Mouse (Mus musculus): ENCODE measurements around the gene Zfp12. TPM values are rescaled to one million over a fixed set of nuclear protein-coding genes. Genes with fewer than 3 reads are reported as not detected.

The Zfp12 gene
- total RNA-seq, 2 experiments from 2014 or later: 7.0 to 8.6 TPM

DNA sequence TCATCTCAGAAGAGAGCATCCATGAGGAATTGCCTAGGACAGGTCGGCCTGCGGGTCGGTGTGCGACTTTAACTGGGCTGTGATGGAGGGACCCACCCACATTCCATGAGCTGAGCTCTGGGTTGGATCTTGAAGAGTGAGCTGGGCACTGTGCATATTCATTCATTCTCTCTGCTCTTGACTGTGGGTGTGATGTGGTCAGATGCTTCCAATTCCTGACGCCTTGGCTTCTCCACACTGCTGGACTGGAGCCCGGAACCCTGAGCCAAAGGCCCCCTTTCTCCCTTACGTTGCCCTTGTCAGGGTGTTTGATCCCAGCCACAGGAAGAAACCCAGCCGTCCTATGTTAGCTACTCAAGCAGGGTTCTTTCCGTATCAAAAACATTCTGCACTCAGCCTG is 63.0 kb downstream of the Zfp12 start:
- intact Hi-C loops (cut with DNase I; ENCODE audit: low total_unique reads): no loop called here
- no peak for DNase-seq

DNA sequence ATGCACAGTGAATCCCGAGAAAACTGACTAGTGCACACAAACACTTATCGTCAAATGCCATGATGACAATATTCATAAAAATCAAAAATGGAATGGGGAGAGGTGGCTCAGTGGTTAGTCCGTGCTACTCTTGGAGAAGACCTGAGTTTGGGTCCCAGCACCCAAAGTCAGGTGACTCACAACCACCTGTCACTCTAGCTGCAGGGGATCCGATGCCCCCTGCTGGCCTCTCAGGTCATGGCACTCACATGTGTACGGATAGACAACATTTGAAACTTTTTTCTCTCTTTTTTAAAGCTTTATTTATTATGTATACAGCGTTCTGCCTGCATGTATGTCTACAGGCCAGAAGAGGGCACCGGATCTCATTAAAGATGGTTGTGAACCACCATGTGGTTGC is 63.4 kb downstream of the Zfp12 start:
- DNase-seq: no peak
- intact Hi-C loops (cut with DNase I; ENCODE audit: low total_unique reads): no loop called here

Other genes with a start within 250 kb of the Zfp12 start
- 10 to 100 TPM; 16.6 to 19.0 TPM for gene Rnf216, start 122.2 kb upstream of the Zfp12 start, total RNA-seq (2021)
- not detected for gene Olfr718-ps1, start 87.6 kb upstream of the Zfp12 start, total RNA-seq (2021)
- 1 to 10 TPM; 4.3 to 4.5 TPM for gene Rbak, start 54.4 kb upstream of the Zfp12 start, total RNA-seq (2021)
- gene Spdye4b, start 54.1 kb upstream of the Zfp12 start, total RNA-seq (2021): not detected
- not detected for gene Spdye4a, start 8.3 kb upstream of the Zfp12 start, total RNA-seq (2021)
- gene Zfp316, start 34.9 kb downstream of the Zfp12 start, total RNA-seq (2021): 1 to 10 TPM; 2.8 to 3.5 TPM
- under 1 TPM; 0.33 to 0.44 TPM for gene Zfp853, start 58.5 kb downstream of the Zfp12 start, total RNA-seq (2021)
- 1 to 10 TPM; 8.3 to 9.4 TPM for gene E130309D02Rik, start 80.2 kb downstream of the Zfp12 start, total RNA-seq (2021)
- 10 to 100 TPM; 31.6 to 33.8 TPM for gene Zdhhc4, start 94.1 kb downstream of the Zfp12 start, total RNA-seq (2021)
- gene Grid2ip, start 122.2 kb downstream of the Zfp12 start, total RNA-seq (2021): not detected
- gene Kdelr2, start 168.7 kb downstream of the Zfp12 start, total RNA-seq (2021): 10 to 100 TPM; 51.1 to 70.2 TPM
- gene Daglb, start 229.4 kb downstream of the Zfp12 start, total RNA-seq (2021): 1 to 10 TPM; 3.7 to 5.3 TPM

Measured in gastrocnemius, postnatal 14 days (tissue).